In genomic region chr7:142388740-142389139, GRCm38 (mm10) we compare ENCODE assay signal across 21 mouse cellular contexts. TPM values are rescaled to one million over a fixed set of nuclear protein-coding genes. Genes with fewer than 3 reads are reported as not detected.
DNase-seq lines count a peak whose midpoint lies in the region; ATAC-seq and TF ChIP-seq lines count a peak whose summit lies in the region.
"Had no signal": no experiment of that assay in that cellular context is flagged by ENCODE, and none has a peak within 500 bp of the region (broad histone marks: within the 10 kb centered on the region; RNA-seq: fewer than 3 reads in every experiment).

No protein-coding gene starts in this region.

- H3K4me2 ChIP-seq in forebrain, embryonic 13.5 days = no peak overlapping the region
- H3K4me2 ChIP-seq in kidney, postnatal 0 days (ENCODE audit: low read length) = no peak overlapping the region
- no peak overlapping the region for H3K4me2 ChIP-seq in embryonic facial prominence, embryonic 12.5 days (replicated peaks)
- no peak overlapping the region for H3K4me2 ChIP-seq in liver, postnatal 0 days (ENCODE audit: low read depth, low read length)

- 95% methylated on average over 2 of the region's 2 CpGs for WGBS in forebrain, embryonic 10.5 days
- 100% methylated on average over 2 of the region's 2 CpGs for WGBS in forebrain, embryonic 13.5 days
- 95% methylated on average over 2 of the region's 2 CpGs for WGBS in kidney, postnatal 0 days
- 95% methylated on average over 2 of the region's 2 CpGs for WGBS in embryonic facial prominence, embryonic 12.5 days
- 87% methylated on average over 2 of the region's 2 CpGs for WGBS in liver, postnatal 0 days (ENCODE audit: insufficient replicate concordance)

- H3K27me3 ChIP-seq in forebrain, embryonic 10.5 days (ENCODE audit: poor library complexity, severe bottlenecking) = no peaks in the 10 kb centered on the region
- 0 out of 2 replicates have a peak, but pooled peaks cover 5% of the 10 kb centered on the region for H3K27me3 ChIP-seq in forebrain, embryonic 13.5 days
- H3K27me3 ChIP-seq in kidney, postnatal 0 days (ENCODE audit: insufficient read depth, low read length) = no peaks in the 10 kb centered on the region
- H3K27me3 ChIP-seq in embryonic facial prominence, embryonic 12.5 days = no peaks in the 10 kb centered on the region
- H3K27me3 ChIP-seq in liver, postnatal 0 days (ENCODE audit: insufficient read depth, low read length) = no peaks in the 10 kb centered on the region
- H3K27me3 ChIP-seq: hindbrain, embryonic 15.5 days; lung, embryonic 15.5 days; Patski had no signal

- ATAC-seq in forebrain, embryonic 13.5 days = no peak
- ATAC-seq in kidney, postnatal 0 days (replicated peaks; ENCODE audit: low FRiP score, low read depth) = no peak
- no peak for ATAC-seq in embryonic facial prominence, embryonic 12.5 days (ENCODE audit: insufficient number of reproducible peaks, insufficient read depth, low FRiP score, low TSS enrichment)
- no peak for ATAC-seq in liver, postnatal 0 days

- no peak overlapping the region for H3K4me3 ChIP-seq in forebrain, embryonic 10.5 days
- no peak overlapping the region for H3K4me3 ChIP-seq in forebrain, embryonic 13.5 days
- H3K4me3 ChIP-seq in kidney, postnatal 0 days (replicated peaks; ENCODE audit: low read depth, low read length) = no peak overlapping the region
- H3K4me3 ChIP-seq in embryonic facial prominence, embryonic 12.5 days = no peak overlapping the region
- H3K4me3 ChIP-seq in liver, postnatal 0 days (ENCODE audit: low read depth, low read length) = no peak overlapping the region

- DNase-seq in forebrain, embryonic 10.5 days (ENCODE audit: extremely low spot score, low spot score) = no peak
- no peak for DNase-seq in kidney, postnatal 0 days (ENCODE audit: low spot score)
- DNase-seq in kidney, postnatal 10 days = no peak
- DNase-seq in liver, postnatal 0 days = no peak
- no peak for DNase-seq in thymus, adult 18-20 months
- no peak for DNase-seq in spleen, adult 12 weeks (ENCODE audit: low spot score)
- DNase-seq: B cell, adult 2 months; cerebellum, adult 18-20 months; kidney, adult 18-20 months; kidney, postnatal 36 days; layer of hippocampus, postnatal 36 days; left cerebral cortex, postnatal 4 days had no signal

- H3K27ac ChIP-seq in forebrain, embryonic 10.5 days = peak overlapping the region; percentile 88; the same call in 1 of the 2 replicates
- no peak overlapping the region for H3K27ac ChIP-seq in forebrain, embryonic 13.5 days
- peak overlapping the region; percentile 48; the same call in 1 of the 2 replicates for H3K27ac ChIP-seq in kidney, postnatal 0 days
- H3K27ac ChIP-seq in embryonic facial prominence, embryonic 12.5 days = 0 out of 2 replicates have a peak overlapping the region, but pooled peaks have one; percentile 18
- H3K27ac ChIP-seq in liver, postnatal 0 days (ENCODE audit: low read depth) = peak overlapping the region; percentile 87; the same call in 1 of the 2 replicates

- H3K9me3 ChIP-seq in forebrain, embryonic 10.5 days = no peaks in the 10 kb centered on the region
- no peaks in the 10 kb centered on the region for H3K9me3 ChIP-seq in forebrain, embryonic 13.5 days (replicated peaks)
- H3K9me3 ChIP-seq in kidney, postnatal 0 days (replicated peaks; ENCODE audit: low read length) = no peaks in the 10 kb centered on the region
- no peaks in the 10 kb centered on the region for H3K9me3 ChIP-seq in embryonic facial prominence, embryonic 12.5 days
- H3K9me3 ChIP-seq in liver, postnatal 0 days (ENCODE audit: low read length) = no peaks in the 10 kb centered on the region
- H3K9me3 ChIP-seq: hindbrain, embryonic 15.5 days; lung, embryonic 15.5 days; midbrain, embryonic 12.5 days had no signal

- TF ChIP-seq CTCF in kidney, postnatal 0 days (IDR thresholded peaks at IDR 0.05; ENCODE audit: low read depth) = no peak
- no peak for TF ChIP-seq CTCF in liver, postnatal 0 days (IDR thresholded peaks at IDR 0.05; ENCODE audit: low read depth)

- H3K9ac ChIP-seq in forebrain, embryonic 13.5 days = no peak overlapping the region
- no peak overlapping the region for H3K9ac ChIP-seq in kidney, postnatal 0 days (ENCODE audit: low read depth, low read length)
- no peak overlapping the region for H3K9ac ChIP-seq in embryonic facial prominence, embryonic 12.5 days
- H3K9ac ChIP-seq in liver, postnatal 0 days (replicated peaks) = no peak overlapping the region

- no peak for TF ChIP-seq EP300 in liver, postnatal 0 days (IDR thresholded peaks at IDR 0.05; ENCODE audit: low read depth)

- peaks cover 21% of the 10 kb centered on the region for H3K36me3 ChIP-seq in forebrain, embryonic 10.5 days (replicated peaks)
- peaks cover 19% of the 10 kb centered on the region for H3K36me3 ChIP-seq in forebrain, embryonic 13.5 days (ENCODE audit: poor library complexity, severe bottlenecking)
- H3K36me3 ChIP-seq in kidney, postnatal 0 days (ENCODE audit: insufficient read depth, low read length) = peaks cover 12% of the 10 kb centered on the region
- peaks cover 16% of the 10 kb centered on the region for H3K36me3 ChIP-seq in embryonic facial prominence, embryonic 12.5 days
- H3K36me3 ChIP-seq in liver, postnatal 0 days (replicated peaks; ENCODE audit: insufficient read depth, low read length) = peaks cover 25% of the 10 kb centered on the region

- peaks cover 45% of the 10 kb centered on the region for H3K4me1 ChIP-seq in forebrain, embryonic 10.5 days
- H3K4me1 ChIP-seq in forebrain, embryonic 13.5 days = peaks cover 21% of the 10 kb centered on the region
- H3K4me1 ChIP-seq in kidney, postnatal 0 days (replicated peaks; ENCODE audit: insufficient read depth, low read length) = peaks cover 16% of the 10 kb centered on the region
- H3K4me1 ChIP-seq in embryonic facial prominence, embryonic 12.5 days = peaks cover 17% of the 10 kb centered on the region
- peaks cover 57% of the 10 kb centered on the region for H3K4me1 ChIP-seq in liver, postnatal 0 days (ENCODE audit: insufficient read depth)

RNA-seq across cellular contexts. Expression of gene Ctsd, which starts 0.9 kb away (rescaled TPM):
- polyA plus RNA-seq in forebrain, embryonic 10.5 days (2016; fragmentation: Nextera tagmentation; extraction: Ambion mirVana) = 135 and 142 TPM in 2 replicates
- polyA plus RNA-seq in forebrain, embryonic 13.5 days (2015; fragmentation: Nextera tagmentation; extraction: Ambion mirVana) = 145 and 166 TPM in 2 replicates
- polyA plus RNA-seq in kidney, postnatal 0 days (2015; fragmentation: Nextera tagmentation; extraction: Ambion mirVana) = 575 and 586 TPM in 2 replicates
- polyA plus RNA-seq in embryonic facial prominence, embryonic 12.5 days (2016; fragmentation: Nextera tagmentation; extraction: Ambion mirVana) = 208 and 210 TPM in 2 replicates
- 311 and 324 TPM in 2 replicates for polyA plus RNA-seq in liver, postnatal 0 days (2015; fragmentation: Nextera tagmentation; extraction: Ambion mirVana)

RNA-seq across cellular contexts. Expression of gene Gm49369, which starts 6.3 kb away (rescaled TPM):
- not detected in 2 replicates for polyA plus RNA-seq in forebrain, embryonic 10.5 days (2016; fragmentation: Nextera tagmentation; extraction: Ambion mirVana)
- polyA plus RNA-seq in forebrain, embryonic 13.5 days (2015; fragmentation: Nextera tagmentation; extraction: Ambion mirVana) = 1.5 TPM in 1 of 2 replicates, not detected in the other
- not detected in 2 replicates for polyA plus RNA-seq in kidney, postnatal 0 days (2015; fragmentation: Nextera tagmentation; extraction: Ambion mirVana)
- polyA plus RNA-seq in embryonic facial prominence, embryonic 12.5 days (2016; fragmentation: Nextera tagmentation; extraction: Ambion mirVana) = 0.67 TPM in 1 of 2 replicates, not detected in the other
- not detected in 2 replicates for polyA plus RNA-seq in liver, postnatal 0 days (2015; fragmentation: Nextera tagmentation; extraction: Ambion mirVana)
- polyA plus RNA-seq: forebrain, embryonic 16.5 days; heart, embryonic 14.5 days; midbrain, embryonic 12.5 days; spleen, adult 2 months had no signal

RNA-seq across cellular contexts. Expression of gene Ifitm10, which starts 15.2 kb away (rescaled TPM):
- polyA plus RNA-seq in forebrain, embryonic 10.5 days (2016; fragmentation: Nextera tagmentation; extraction: Ambion mirVana) = 0.51 and 1.00 TPM in 2 replicates
- polyA plus RNA-seq in forebrain, embryonic 13.5 days (2015; fragmentation: Nextera tagmentation; extraction: Ambion mirVana) = 0.96 and 1.1 TPM in 2 replicates
- polyA plus RNA-seq in kidney, postnatal 0 days (2015; fragmentation: Nextera tagmentation; extraction: Ambion mirVana) = 3.6 and 3.9 TPM in 2 replicates
- polyA plus RNA-seq in embryonic facial prominence, embryonic 12.5 days (2016; fragmentation: Nextera tagmentation; extraction: Ambion mirVana) = 2.3 and 2.9 TPM in 2 replicates
- polyA plus RNA-seq in liver, postnatal 0 days (2015; fragmentation: Nextera tagmentation; extraction: Ambion mirVana) = 2.1 and 2.2 TPM in 2 replicates

RNA-seq across cellular contexts. Expression of gene Syt8, which starts 45.9 kb away (rescaled TPM):
- polyA plus RNA-seq in forebrain, embryonic 10.5 days (2016; fragmentation: Nextera tagmentation; extraction: Ambion mirVana) = 0.18 TPM in 1 of 2 replicates, not detected in the other
- not detected in 2 replicates for polyA plus RNA-seq in forebrain, embryonic 13.5 days (2015; fragmentation: Nextera tagmentation; extraction: Ambion mirVana)
- 2.5 and 4.8 TPM in 2 replicates for polyA plus RNA-seq in kidney, postnatal 0 days (2015; fragmentation: Nextera tagmentation; extraction: Ambion mirVana)
- polyA plus RNA-seq in embryonic facial prominence, embryonic 12.5 days (2016; fragmentation: Nextera tagmentation; extraction: Ambion mirVana) = 0.35 TPM in 1 of 2 replicates, not detected in the other
- polyA plus RNA-seq in liver, postnatal 0 days (2015; fragmentation: Nextera tagmentation; extraction: Ambion mirVana) = not detected in 2 replicates
- polyA plus RNA-seq: forebrain, embryonic 16.5 days; heart, embryonic 14.5 days; hindbrain, embryonic 15.5 days had no signal

RNA-seq across cellular contexts. Expression of gene Tnni2, which starts 52.9 kb away (rescaled TPM):
- polyA plus RNA-seq in forebrain, embryonic 10.5 days (2016; fragmentation: Nextera tagmentation; extraction: Ambion mirVana) = 0.46 and 1.4 TPM in 2 replicates
- 0.61 TPM in 1 of 2 replicates, not detected in the other for polyA plus RNA-seq in forebrain, embryonic 13.5 days (2015; fragmentation: Nextera tagmentation; extraction: Ambion mirVana)
- 2.2 and 3.0 TPM in 2 replicates for polyA plus RNA-seq in kidney, postnatal 0 days (2015; fragmentation: Nextera tagmentation; extraction: Ambion mirVana)
- 7.1 and 9.6 TPM in 2 replicates for polyA plus RNA-seq in embryonic facial prominence, embryonic 12.5 days (2016; fragmentation: Nextera tagmentation; extraction: Ambion mirVana)
- 6.9 and 72.7 TPM in 2 replicates for polyA plus RNA-seq in liver, postnatal 0 days (2015; fragmentation: Nextera tagmentation; extraction: Ambion mirVana)
- polyA plus RNA-seq: forebrain, embryonic 16.5 days had no signal
